In the genomic region with DNA sequence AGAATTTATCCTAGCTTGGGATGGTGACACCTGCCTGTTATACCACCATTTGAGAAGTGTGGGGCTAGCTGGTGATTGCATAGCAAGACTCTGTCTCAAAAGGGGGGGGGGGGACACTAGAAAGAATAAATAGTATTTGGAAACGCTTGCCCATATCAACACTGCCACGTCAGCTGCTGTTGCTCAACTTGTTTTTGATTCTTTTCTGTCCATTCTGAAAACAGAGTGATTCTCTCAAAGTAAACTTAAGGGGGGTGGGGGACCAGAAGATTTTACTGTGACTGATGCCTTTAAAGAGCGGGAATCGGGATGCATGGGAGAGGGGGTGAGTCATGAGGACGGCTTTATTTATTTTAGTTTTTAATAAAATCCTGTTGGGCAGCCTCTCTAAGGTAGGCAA, we compare ENCODE assay signal across 25 mouse cellular contexts. TPM values are rescaled to one million over a fixed set of nuclear protein-coding genes. Genes with fewer than 3 reads are reported as not detected.
A peak's percentile ranks its signal among the peaks of the same experiment; 100 is the strongest.
DNase-seq lines count a peak whose midpoint lies in the region; ATAC-seq lines count a peak whose summit lies in the region.
"Had no signal": no experiment of that assay in that cellular context is flagged by ENCODE, and none has a peak within 500 bp of the region (broad histone marks: within the 10 kb centered on the region; RNA-seq: fewer than 3 reads in every experiment).

No protein-coding gene starts in this region.

- intact Hi-C loops in heart, postnatal 14 days (cut with DNase I): no loop called here

- H3K9ac ChIP-seq in liver, embryonic 16.5 days (ENCODE audit: low read depth, low read length): no peak overlapping the region
- H3K9ac ChIP-seq in liver, embryonic 11.5 days (ENCODE audit: low read depth, low read length): no peak overlapping the region
- H3K9ac ChIP-seq: embryonic facial prominence, embryonic 12.5 days; forebrain, embryonic 13.5 days; forebrain, embryonic 15.5 days; forebrain, postnatal 0 days had no signal

- H3K4me3 ChIP-seq in liver, embryonic 16.5 days (ENCODE audit: low read depth, low read length): no peak overlapping the region
- no peak overlapping the region for H3K4me3 ChIP-seq in liver, embryonic 11.5 days (ENCODE audit: low read depth, low read length)
- H3K4me3 ChIP-seq: embryonic facial prominence, embryonic 10.5 days; embryonic facial prominence, embryonic 12.5 days; forebrain, embryonic 13.5 days; forebrain, embryonic 15.5 days had no signal

- 49% methylated on average over 5 of the region's 5 CpGs for WGBS in liver, embryonic 16.5 days (ENCODE audit: insufficient replicate concordance)
- WGBS in liver, embryonic 11.5 days: 67% methylated on average over 5 of the region's 5 CpGs

- H3K4me1 ChIP-seq in liver, embryonic 16.5 days (ENCODE audit: control insufficient read depth, low read depth, low read length): no peaks in the 10 kb centered on the region
- no peaks in the 10 kb centered on the region for H3K4me1 ChIP-seq in liver, embryonic 11.5 days (replicated peaks; ENCODE audit: control insufficient read depth, insufficient read depth, low read length)
- H3K4me1 ChIP-seq: embryonic facial prominence, embryonic 10.5 days; embryonic facial prominence, embryonic 12.5 days; forebrain, embryonic 13.5 days had no signal

- H3K4me2 ChIP-seq in liver, embryonic 16.5 days (ENCODE audit: low read depth, low read length): no peak overlapping the region
- no peak overlapping the region for H3K4me2 ChIP-seq in liver, embryonic 11.5 days
- H3K4me2 ChIP-seq: embryonic facial prominence, embryonic 12.5 days; forebrain, embryonic 13.5 days; forebrain, embryonic 15.5 days had no signal

- ATAC-seq in liver, embryonic 16.5 days (ENCODE audit: low read depth): peak; percentile 37; the same call in 1 of the 2 replicates
- no peak for ATAC-seq in liver, embryonic 11.5 days (replicated peaks; ENCODE audit: low FRiP score)
- ATAC-seq: CD4-positive, CD25-positive, alpha-beta regulatory T cell, adult 4 months; forebrain, embryonic 13.5 days; forebrain, embryonic 15.5 days; forebrain, postnatal 0 days had no signal

- no peaks in the 10 kb centered on the region for H3K27me3 ChIP-seq in liver, embryonic 16.5 days (ENCODE audit: control insufficient read depth, insufficient read depth, low read depth, low read length)
- no peaks in the 10 kb centered on the region for H3K27me3 ChIP-seq in liver, embryonic 11.5 days (replicated peaks; ENCODE audit: control insufficient read depth, insufficient read depth, low read length)
- H3K27me3 ChIP-seq: CH12.LX; embryonic facial prominence, embryonic 12.5 days; forebrain, embryonic 13.5 days; forebrain, embryonic 15.5 days had no signal

- no peak overlapping the region for H3K27ac ChIP-seq in liver, embryonic 16.5 days (ENCODE audit: low read length)
- no peak overlapping the region for H3K27ac ChIP-seq in liver, embryonic 11.5 days (ENCODE audit: low read depth, low read length)
- H3K27ac ChIP-seq: embryonic facial prominence, embryonic 10.5 days; embryonic facial prominence, embryonic 12.5 days; forebrain, embryonic 13.5 days; forebrain, embryonic 15.5 days had no signal

- DNase-seq in heart, adult 11 months: peak; percentile 27
- no peak for DNase-seq in heart, postnatal 14 days
- DNase-seq in liver, embryonic 11.5 days (ENCODE audit: low spot score): no peak
- DNase-seq in NIH3T3 (ENCODE audit: low read depth): peak; percentile 2
- DNase-seq: adrenal gland, adult 2 months; adrenal gland, postnatal 14 days; adrenal gland, postnatal 36 days; B cell, adult 2 months; cerebellum, adult 11-12 months; cerebellum, adult 2 months; cerebellum, adult 9-10 months; cerebellum, postnatal 10 days; cerebellum, postnatal 25 days; forebrain, postnatal 0 days had no signal

- H3K36me3 ChIP-seq in liver, embryonic 16.5 days (ENCODE audit: control insufficient read depth, insufficient read depth): no peaks in the 10 kb centered on the region
- H3K36me3 ChIP-seq in liver, embryonic 11.5 days (ENCODE audit: control insufficient read depth, insufficient read depth, low read length): no peaks in the 10 kb centered on the region
- H3K36me3 ChIP-seq: embryonic facial prominence, embryonic 10.5 days; embryonic facial prominence, embryonic 12.5 days; forebrain, embryonic 15.5 days; G1E had no signal

- no peaks in the 10 kb centered on the region for H3K9me3 ChIP-seq in liver, embryonic 16.5 days (replicated peaks; ENCODE audit: control insufficient read depth, low read length)
- no peaks in the 10 kb centered on the region for H3K9me3 ChIP-seq in liver, embryonic 11.5 days (ENCODE audit: control insufficient read depth, low read length)
- H3K9me3 ChIP-seq: forebrain, embryonic 15.5 days; G1E had no signal

RNA-seq across cellular contexts. Expression of a gene that starts 6.3 kb away (rescaled TPM):
- total RNA-seq in heart, postnatal 14 days (2021): under 1 TPM; 0.19 to 0.37 TPM
- 47.5 and 50.6 TPM in 2 replicates for polyA plus RNA-seq in liver, embryonic 16.5 days (2015; fragmentation: Nextera tagmentation; extraction: Ambion mirVana)
- polyA plus RNA-seq in liver, embryonic 11.5 days (2014; fragmentation: Nextera tagmentation; extraction: Ambion mirVana): 32.5 and 38.1 TPM in 2 replicates
- total RNA-seq: CH12.LX had no signal
- polyA plus RNA-seq: CD4-positive, CD25-positive, alpha-beta regulatory T cell, adult 4 months; G1E had no signal

RNA-seq across cellular contexts. Expression of a gene that starts 23.1 kb away (rescaled TPM):
- 10 to 100 TPM; 22.5 to 22.7 TPM for total RNA-seq in heart, postnatal 14 days (2021)
- 4.5 and 4.8 TPM in 2 replicates for polyA plus RNA-seq in liver, embryonic 16.5 days (2015; fragmentation: Nextera tagmentation; extraction: Ambion mirVana)
- polyA plus RNA-seq in liver, embryonic 11.5 days (2014; fragmentation: Nextera tagmentation; extraction: Ambion mirVana): 12.6 and 16.9 TPM in 2 replicates

RNA-seq across cellular contexts. Expression of a gene that starts 47.3 kb away (rescaled TPM):
- total RNA-seq in heart, postnatal 14 days (2021): not detected
- polyA plus RNA-seq in liver, embryonic 16.5 days (2015; fragmentation: Nextera tagmentation; extraction: Ambion mirVana): not detected in 2 replicates
- polyA plus RNA-seq in liver, embryonic 11.5 days (2014; fragmentation: Nextera tagmentation; extraction: Ambion mirVana): not detected in 2 replicates
- total RNA-seq: adrenal gland, adult 2 months; adrenal gland, postnatal 14 days; adrenal gland, postnatal 36 days; CH12.LX; forebrain, postnatal 0 days; G1E had no signal
- polyA plus RNA-seq: adrenal gland, adult 2 months; CD4-positive, CD25-positive, alpha-beta regulatory T cell, adult 4 months; cerebellum, adult 2 months; cortical plate, adult 2 months; embryonic facial prominence, embryonic 10.5 days; embryonic facial prominence, embryonic 12.5 days; embryonic facial prominence, embryonic 14.5 days; forebrain, embryonic 11.5 days; forebrain, embryonic 13.5 days; forebrain, embryonic 15.5 days; forebrain, postnatal 0 days; G1E had no signal

Comparison
In these comparisons a context has a peak if more than half of its experiments do, and no peak if none do; other contexts are left out.
1. DNase-seq: peak in heart, adult 11 months (single experiment) and NIH3T3 (single experiment); none in heart, postnatal 14 days (0 of 2) and liver, embryonic 11.5 days (single experiment).